Mouse (Mus musculus) bone marrow, adult 2 months (tissue): Measurements from ENCODE around the gene Acsbg2. TPM values are rescaled to one million over a fixed set of nuclear protein-coding genes. Genes with fewer than 3 reads are reported as not detected.
A peak's percentile ranks its signal among the peaks of the same experiment; 100 is the strongest.

ENCODE experiments used
- H3K27ac ChIP-seq: fragments of 200-500 bp; 2 replicates; pipeline ENCODE4 v1.5.1; 2012; ENCODE audit warnings: low read depth, mild to moderate bottlenecking, control low read depth, inconsistent platforms, low read length; ENCODE audit not compliant: control insufficient read depth, poor library complexity, insufficient read depth
- H3K4me1 ChIP-seq: fragments of 200-500 bp; 2 replicates; pipeline ENCODE4 v1.6.1; 2011; ENCODE audit warnings: low read length; ENCODE audit not compliant: control insufficient read depth, insufficient read depth
- H3K4me3 ChIP-seq: fragments of 200-500 bp; replicated peaks from 2 replicates; pipeline ENCODE3; 2011; ENCODE audit warnings: mild to moderate bottlenecking, low read depth, low read length, control low read depth; ENCODE audit not compliant: control insufficient read depth
- CTCF ChIP-seq: fragments of 200-500 bp; IDR thresholded peaks from 2 replicates; pipeline ENCODE4 v1.5.1; 2011; ENCODE audit warnings: low read length, control low read depth; ENCODE audit not compliant: control insufficient read depth, insufficient read depth
- POLR2A ChIP-seq: fragments of 200-500 bp; IDR thresholded peaks from 2 replicates; pipeline ENCODE4 v1.6.1; 2011; ENCODE audit warnings: low read depth, mild to moderate bottlenecking, control low read depth, low read length, borderline replicate concordance; ENCODE audit not compliant: control insufficient read depth
- WGBS: fragments of 180-500 bp; shearing (Covaris S2); methylation state at CpG from one replicate; pipeline ENCODE4 v1.1.7; 2018; 5-methylcytosine and 5-hydroxymethylcytosine counted together
- polyA plus RNA-seq: library from polyadenylated mRNA; stranded (reverse); fragments of >200 nt; gene quantifications from 2 replicates; pipeline ENCODE4 v1.2.4, GENCODE M21; 2011; ENCODE audit warnings: low replicate concordance; ENCODE audit not compliant: missing spikeins, insufficient read depth, insufficient read length

The Acsbg2 gene
- polyA plus RNA-seq, 1 experiment: not detected

GRCm38 (mm10) chr17:56829171-56829570 lies 45.1 kb downstream of the Acsbg2 start:
- WGBS: 56% methylated on average over 11 of the region's 11 CpGs
- H3K4me3 ChIP-seq: peak overlapping the region; percentile 69
- H3K27ac ChIP-seq: no peak overlapping the region
- no peaks in the 10 kb centered on the region; the same call in 1 of the 2 replicates for H3K4me1 ChIP-seq
- TF ChIP-seq CTCF: no peak
- no peak for TF ChIP-seq POLR2A

- Histone ChIP-seq H3K4me3 (peak overlapping the region; percentile 23), H3K4me1 (no peaks in the 10 kb centered on the region; the same call in 1 of the 2 replicates), H3K27ac (peak overlapping the region; percentile 65)
- WGBS: 50% methylated on average over 2 of the region's 2 CpGs
- TF ChIP-seq POLR2A: no peak
- TF ChIP-seq CTCF: no peak
These were observed 47.5 kb downstream of the Acsbg2 start for GRCm38 (mm10) chr17:56826718-56827117.

DNA sequence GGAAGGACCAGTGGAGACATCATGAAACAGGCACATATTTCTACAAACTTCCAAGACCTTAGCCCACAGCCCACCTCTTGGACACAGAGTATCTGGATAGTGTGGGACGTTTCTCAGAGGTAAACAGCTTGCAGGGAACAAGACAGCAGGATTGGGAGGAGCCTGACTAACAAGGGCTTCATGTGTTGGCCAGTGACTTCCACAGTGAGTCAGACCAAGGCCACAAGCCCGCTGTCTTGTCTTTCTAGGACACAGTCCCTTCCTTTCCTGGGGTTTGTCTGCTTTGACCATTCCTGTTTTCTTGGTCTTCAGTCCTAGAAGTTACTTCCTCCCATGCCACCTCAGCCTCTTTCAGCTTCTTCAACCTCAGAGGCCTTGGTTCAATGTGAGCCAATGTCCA lies 50.9 kb downstream of the Acsbg2 start:
- TF ChIP-seq POLR2A: no peak
- no peak for TF ChIP-seq CTCF
- Histone ChIP-seq H3K4me1 (peaks cover 3% of the 10 kb centered on the region), H3K4me3 (no peak overlapping the region), H3K27ac (no peak overlapping the region)
- WGBS: 81% methylated on average over 2 of the region's 2 CpGs

GRCm38 (mm10) chr17:56822380-56822779 lies 51.9 kb downstream of the Acsbg2 start:
- H3K27ac ChIP-seq: no peak overlapping the region
- WGBS: 91% methylated on average over 2 of the region's 2 CpGs
- TF ChIP-seq POLR2A: no peak
- TF ChIP-seq CTCF: no peak
- H3K4me3 ChIP-seq: no peak overlapping the region
- H3K4me1 ChIP-seq: peaks cover 3% of the 10 kb centered on the region

DNA sequence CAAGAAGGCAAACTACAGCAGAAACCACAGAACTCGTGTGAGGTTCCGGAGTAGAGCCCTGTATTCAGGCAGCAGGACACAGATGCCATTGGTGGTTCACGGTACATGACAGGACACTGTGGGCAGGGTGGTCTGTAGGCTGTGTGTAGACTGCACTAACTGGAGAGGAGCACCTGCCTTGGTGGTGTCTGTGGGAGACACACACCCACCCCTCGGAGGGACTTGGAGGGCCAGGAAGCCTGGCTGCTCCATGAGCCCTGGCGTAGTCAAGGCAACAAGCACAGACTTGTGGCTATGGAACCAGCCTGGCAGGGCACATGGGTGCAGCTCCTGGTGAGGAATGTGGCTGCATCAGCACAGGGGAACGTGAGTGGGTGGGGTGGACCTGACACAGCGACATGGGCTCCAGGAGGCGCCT lies 54.5 kb downstream of the Acsbg2 start:
- peaks cover 3% of the 10 kb centered on the region for H3K4me1 ChIP-seq
- no peak for TF ChIP-seq POLR2A
- no peak for TF ChIP-seq CTCF
- 17% methylated on average over 8 of the region's 8 CpGs for WGBS
- H3K27ac ChIP-seq: peak overlapping the region; percentile 74
- no peak overlapping the region for H3K4me3 ChIP-seq

DNA sequence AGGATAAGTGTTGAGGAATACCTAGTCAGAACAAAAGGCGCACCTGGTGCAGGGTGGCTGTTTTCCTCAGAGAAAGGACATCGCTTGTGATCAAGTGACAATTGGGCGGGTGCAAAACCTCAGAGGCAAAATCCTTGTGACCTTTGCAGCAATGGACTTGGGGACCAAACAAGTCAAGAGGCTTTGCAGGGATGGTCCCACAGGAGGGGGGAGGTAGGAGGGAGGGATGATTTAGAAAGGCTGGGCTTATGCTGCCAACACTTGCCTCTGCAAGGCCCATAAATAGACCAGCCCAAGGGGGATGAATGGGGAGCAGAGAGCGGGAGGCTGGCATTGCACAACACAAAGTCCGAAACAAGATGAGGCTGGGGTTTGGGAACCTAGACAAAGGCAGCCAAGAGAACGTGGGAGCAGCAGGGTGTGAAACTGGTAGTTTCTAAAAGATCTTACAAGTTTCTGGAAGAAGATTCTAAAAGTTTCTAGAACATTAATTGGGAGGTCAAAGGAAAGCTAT lies 55.2 kb downstream of the Acsbg2 start:
- H3K27ac ChIP-seq: peak overlapping the region; percentile 9
- H3K4me1 ChIP-seq: peaks cover 4% of the 10 kb centered on the region
- 43% methylated on average over 6 of the region's 6 CpGs for WGBS

GRCm38 (mm10) chr17:56818067-56818636 lies 56.1 kb downstream of the Acsbg2 start:
- TF ChIP-seq POLR2A (no peak), CTCF (no peak)
- WGBS: 64% methylated on average over 11 of the region's 11 CpGs
- Histone ChIP-seq H3K4me3 (no peak overlapping the region), H3K27ac (no peak overlapping the region), H3K4me1 (peaks cover 4% of the 10 kb centered on the region)

More for the DNA sequence above, 55.2 kb downstream of the Acsbg2 start:
- TF ChIP-seq CTCF (no peak), POLR2A (no peak)
- no peak overlapping the region for H3K4me3 ChIP-seq

- Histone ChIP-seq H3K27ac (no peak overlapping the region; the same call in 1 of the 2 replicates), H3K4me1 (peaks cover 4% of the 10 kb centered on the region), H3K4me3 (no peak overlapping the region)
- TF ChIP-seq POLR2A (no peak), CTCF (no peak)
- 83% methylated on average over 3 of the region's 3 CpGs for WGBS
These were observed 59.2 kb downstream of the Acsbg2 start for GRCm38 (mm10) chr17:56815057-56815345.
